Mouse (Mus musculus) embryo, embryonic 10.5 days (tissue): Measurements from ENCODE around the gene Smgc.
"Not testable (repeated sequence)": the region's sequence is repeated elsewhere in the genome, so short reads cannot be mapped to it uniquely, and the experiment has no call there.

Experiments
- DNase-seq: peaks from one replicate; pipeline ENCODE4 v3.0.0-alpha.2; 2015; ENCODE audit warnings: low spot score

The Smgc gene

DNA sequence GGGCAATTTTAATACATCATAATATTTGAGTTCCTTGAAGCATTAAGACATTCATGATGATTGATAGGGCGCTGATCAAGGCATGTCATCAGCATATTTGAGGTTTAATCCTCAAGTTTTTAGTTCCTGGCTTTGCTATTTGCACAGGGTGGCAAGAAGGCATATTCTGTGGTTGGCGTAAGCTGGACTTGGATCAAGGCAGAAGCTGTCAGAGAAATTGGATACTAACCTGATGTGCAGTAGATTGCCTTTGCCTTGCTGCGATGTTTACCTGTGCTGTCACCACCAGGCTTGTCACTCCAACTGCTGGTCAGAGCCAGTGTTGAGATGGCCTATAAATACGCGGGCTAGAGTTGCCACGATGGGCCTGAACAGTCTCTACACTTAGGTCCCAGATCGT is at the start of gene Smgc:
Gene Smgc, plus strand, starts transcription at position 301 of the 400 bp plus-strand sequence.
- no peak for DNase-seq

DNA sequence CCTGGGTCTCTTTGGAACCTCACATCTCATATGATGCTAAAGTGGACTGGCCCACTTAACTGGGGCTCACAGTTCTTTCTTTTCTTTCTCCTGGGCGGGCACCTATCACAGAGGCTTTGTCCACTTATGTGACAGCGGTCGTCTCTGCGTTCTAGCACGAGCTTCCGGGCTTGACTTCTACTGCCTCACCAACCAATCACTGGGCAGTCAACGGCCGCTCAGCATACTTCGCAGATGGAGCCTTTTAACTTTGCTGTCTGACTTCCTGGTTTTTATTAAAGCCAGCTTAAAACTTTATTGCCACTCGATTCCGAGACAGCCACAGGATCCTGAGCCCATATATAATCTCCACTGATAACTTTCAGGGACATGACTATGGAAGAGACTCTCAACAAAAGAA is 49.7 kb upstream of the Smgc start:
- no peak for DNase-seq

DNA sequence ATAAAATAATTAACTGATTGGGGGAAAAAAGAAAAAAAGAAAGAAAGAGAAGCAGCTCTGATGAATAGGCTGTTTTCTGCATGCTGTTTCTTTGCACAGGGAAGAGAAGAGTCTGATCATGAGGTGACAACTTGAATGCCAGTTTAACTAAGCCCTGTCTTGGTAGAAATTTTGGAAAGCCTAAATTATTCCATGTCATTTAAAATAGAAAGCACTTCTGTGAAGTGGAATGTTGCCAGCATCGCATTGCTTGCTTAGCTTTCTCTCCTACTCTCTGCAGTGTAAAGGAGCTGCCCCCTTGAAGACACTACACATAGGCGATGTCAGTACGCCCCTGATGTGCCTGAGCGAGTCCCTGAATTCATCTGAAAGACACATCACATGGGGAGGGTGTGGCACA is 31.6 kb upstream of the Smgc start:
- DNase-seq: no peak

DNA sequence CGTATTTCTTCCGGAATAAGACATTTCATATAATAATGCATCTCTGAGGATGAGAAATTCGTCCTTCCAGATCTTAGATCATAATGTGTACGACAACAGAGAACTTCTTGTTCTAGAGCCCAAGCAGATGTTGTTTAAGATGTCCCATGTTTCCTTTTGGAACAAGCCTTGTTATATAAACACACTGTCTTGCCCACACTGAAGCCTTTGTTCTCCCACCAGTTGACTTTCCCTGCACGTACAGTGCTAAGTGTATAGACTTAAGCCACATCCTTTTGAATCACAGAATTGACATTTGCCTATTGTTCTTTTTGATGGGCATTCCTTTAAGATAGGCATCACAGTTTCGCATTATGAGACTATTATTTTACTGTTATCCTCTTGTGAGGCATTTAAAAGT is 2.7 kb upstream of the Smgc start:
- no peak for DNase-seq

DNA sequence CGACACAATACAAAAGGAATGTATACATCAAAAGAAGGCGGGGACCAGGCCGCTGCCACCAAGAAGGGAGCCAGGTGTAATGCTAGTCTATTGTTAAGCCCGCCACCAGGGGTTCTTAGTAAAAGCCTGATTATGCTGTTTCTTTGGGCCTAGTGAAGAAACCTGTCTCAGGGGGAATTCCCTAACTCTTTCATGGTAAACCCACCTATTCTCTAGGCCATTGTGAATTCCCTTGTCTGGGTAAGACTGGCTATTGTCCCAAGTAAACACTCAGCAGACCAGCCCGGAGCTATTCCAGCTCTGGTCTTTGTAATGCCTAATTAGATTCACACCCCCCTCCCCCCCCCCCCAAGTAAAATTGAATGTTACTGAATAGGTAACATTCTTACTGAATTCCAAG is 26.1 kb downstream of the Smgc start:
- not testable (repeated sequence) for DNase-seq

DNA sequence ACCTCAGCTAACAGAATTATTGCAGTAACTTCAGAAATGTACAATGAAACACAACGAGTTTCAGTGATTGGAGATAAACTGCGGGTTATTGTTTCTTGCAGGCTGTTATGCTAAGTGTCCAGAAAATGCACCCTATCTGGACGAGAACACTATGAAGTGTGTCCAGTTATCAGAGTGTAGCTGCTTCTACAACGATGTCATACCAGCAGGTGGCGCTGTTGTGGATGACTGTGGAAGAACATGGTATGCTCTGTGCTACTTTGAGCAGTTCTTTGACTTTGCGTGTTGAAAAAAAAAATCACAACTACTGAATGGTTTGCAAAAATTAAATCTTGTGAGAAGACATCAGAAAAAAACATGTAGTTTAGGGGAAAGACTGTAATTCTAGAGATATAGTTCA is 62.2 kb downstream of the Smgc start:
- DNase-seq: peak; percentile 39

DNA sequence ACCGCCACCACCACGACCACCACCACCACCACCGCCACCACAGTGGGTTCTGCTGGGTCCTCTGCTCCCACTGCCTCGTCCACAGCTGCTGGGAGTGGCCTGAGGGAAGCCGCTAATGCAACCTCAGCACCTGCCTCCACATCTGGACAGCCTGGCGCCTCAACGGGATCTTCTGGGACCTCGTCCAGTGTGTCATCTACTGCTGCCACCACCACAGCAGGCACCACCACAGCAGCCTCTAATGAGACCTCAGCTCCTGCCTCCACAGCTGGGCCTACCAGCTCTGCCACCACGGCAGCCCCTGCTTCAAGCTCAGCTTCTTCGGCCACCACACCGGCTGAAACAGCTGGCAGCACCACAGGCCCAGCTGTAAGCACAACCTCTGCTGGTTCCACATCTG is 69.0 kb downstream of the Smgc start:
- not testable (repeated sequence) for DNase-seq
